Mouse (Mus musculus): ENCODE data around the gene Trim25. TPM values are rescaled to one million over a fixed set of nuclear protein-coding genes. Genes with fewer than 3 reads are reported as not detected.

The Trim25 gene
- polyA plus RNA-seq, 1 experiment from 2014 or later, result 14.9 TPM

DNA sequence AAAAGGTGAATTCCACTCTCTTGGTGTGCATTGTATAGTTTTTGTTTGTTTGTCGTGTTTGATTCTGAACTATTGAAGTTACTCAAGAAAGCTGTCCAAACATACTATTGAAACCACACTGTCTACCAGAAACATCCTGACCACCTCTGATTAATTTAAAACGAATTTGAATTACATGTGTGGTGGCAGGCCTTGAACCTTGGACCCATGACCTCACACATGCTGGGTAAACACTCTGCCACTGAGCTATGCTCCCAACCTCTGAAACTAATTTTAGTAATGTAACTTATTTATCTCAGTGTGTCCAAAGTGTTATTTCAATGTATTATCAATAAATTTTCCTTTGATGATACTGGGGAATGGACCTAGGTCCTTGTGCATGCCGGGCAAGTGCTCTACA, 8.4 kb downstream of the Trim25 start:
- 88% methylated on average over 3 of the region's 3 CpGs for WGBS (ENCODE audit: insufficient replicate concordance)
- ATAC-seq (replicated peaks; ENCODE audit: insufficient number of reproducible peaks, low FRiP score, low TSS enrichment), result no peak
- no peaks in the 10 kb centered on the region for H3K9me3 ChIP-seq (replicated peaks; ENCODE audit: control insufficient read depth, low read length)
- no peak overlapping the region for H3K27ac ChIP-seq (ENCODE audit: low read depth, low read length)
- H3K4me1 ChIP-seq (ENCODE audit: control insufficient read depth, insufficient read depth, low read length), result peaks cover 10% of the 10 kb centered on the region
- peaks cover 18% of the 10 kb centered on the region for H3K36me3 ChIP-seq (ENCODE audit: control insufficient read depth, insufficient read depth, low read length)
- H3K4me2 ChIP-seq, result no peak overlapping the region
- H3K9ac ChIP-seq (ENCODE audit: low read depth, low read length), result no peak overlapping the region
- H3K27me3 ChIP-seq (ENCODE audit: control insufficient read depth, insufficient read depth, low read length), result no peaks in the 10 kb centered on the region
- no peak overlapping the region for H3K4me3 ChIP-seq (ENCODE audit: low read depth, low read length)

DNA sequence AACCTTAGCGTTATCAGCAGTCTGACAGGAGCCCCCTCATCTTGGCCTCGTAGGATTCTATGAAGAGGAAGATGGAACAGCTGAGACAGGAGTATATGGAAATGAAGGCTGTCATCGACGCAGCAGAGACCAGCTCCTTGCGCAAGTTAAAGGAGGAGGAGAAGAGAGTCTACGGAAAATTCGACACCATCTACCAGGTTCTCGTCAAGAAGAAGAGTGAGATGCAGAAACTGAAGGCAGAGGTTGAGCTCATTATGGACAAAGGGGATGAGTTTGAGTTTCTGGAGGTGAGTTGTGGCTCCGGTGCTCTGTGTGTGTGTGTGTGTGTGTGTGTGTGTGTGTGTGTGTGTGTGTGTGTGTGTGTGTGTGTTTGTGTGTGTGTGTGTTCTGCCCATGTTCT, 9.9 kb downstream of the Trim25 start:
- Histone ChIP-seq H3K27me3 (ENCODE audit: control insufficient read depth, insufficient read depth, low read length) (no peaks in the 10 kb centered on the region), H3K9me3 (replicated peaks; ENCODE audit: control insufficient read depth, low read length) (no peaks in the 10 kb centered on the region), H3K27ac (ENCODE audit: low read depth, low read length) (no peak overlapping the region), H3K9ac (ENCODE audit: low read depth, low read length) (no peak overlapping the region), H3K4me1 (ENCODE audit: control insufficient read depth, insufficient read depth, low read length) (no peaks in the 10 kb centered on the region), H3K4me2 (no peak overlapping the region), H3K4me3 (ENCODE audit: low read depth, low read length) (no peak overlapping the region), H3K36me3 (ENCODE audit: control insufficient read depth, insufficient read depth, low read length) (peaks cover 20% of the 10 kb centered on the region)
- ATAC-seq (replicated peaks; ENCODE audit: insufficient number of reproducible peaks, low FRiP score, low TSS enrichment), result no peak
- 83% methylated on average over 9 of the region's 9 CpGs for WGBS (ENCODE audit: insufficient replicate concordance)

DNA sequence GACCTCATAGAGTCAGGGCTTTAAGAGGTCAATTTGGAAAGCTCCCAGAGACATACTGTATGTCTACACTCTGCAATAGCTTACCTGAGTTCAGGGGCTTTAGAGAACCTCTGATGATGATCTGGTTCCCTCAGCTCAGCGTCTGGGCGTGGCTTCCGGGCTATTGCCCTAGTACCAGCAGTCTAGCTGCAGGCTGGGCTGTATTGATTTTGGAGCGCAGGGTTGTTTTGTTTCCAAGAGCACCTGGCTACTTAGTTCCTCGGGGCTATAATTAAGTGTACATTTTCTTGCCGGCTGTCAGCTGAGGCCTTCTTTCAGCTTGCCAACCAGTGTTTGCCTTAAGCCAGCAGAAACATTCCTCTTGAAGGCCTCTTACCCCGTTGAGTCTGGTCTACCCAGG, 10.3 kb downstream of the Trim25 start:
- H3K36me3 ChIP-seq (ENCODE audit: control insufficient read depth, insufficient read depth, low read length), result peaks cover 20% of the 10 kb centered on the region
- no peak for ATAC-seq (replicated peaks; ENCODE audit: insufficient number of reproducible peaks, low FRiP score, low TSS enrichment)
- no peaks in the 10 kb centered on the region for H3K27me3 ChIP-seq (ENCODE audit: control insufficient read depth, insufficient read depth, low read length)
- H3K4me1 ChIP-seq (ENCODE audit: control insufficient read depth, insufficient read depth, low read length), result no peaks in the 10 kb centered on the region
- H3K4me3 ChIP-seq (ENCODE audit: low read depth, low read length), result no peak overlapping the region
- 90% methylated on average over 7 of the region's 7 CpGs for WGBS (ENCODE audit: insufficient replicate concordance)
- H3K9ac ChIP-seq (ENCODE audit: low read depth, low read length), result no peak overlapping the region
- H3K9me3 ChIP-seq (replicated peaks; ENCODE audit: control insufficient read depth, low read length), result no peaks in the 10 kb centered on the region
- no peak overlapping the region for H3K27ac ChIP-seq (ENCODE audit: low read depth, low read length)
- H3K4me2 ChIP-seq, result no peak overlapping the region

DNA sequence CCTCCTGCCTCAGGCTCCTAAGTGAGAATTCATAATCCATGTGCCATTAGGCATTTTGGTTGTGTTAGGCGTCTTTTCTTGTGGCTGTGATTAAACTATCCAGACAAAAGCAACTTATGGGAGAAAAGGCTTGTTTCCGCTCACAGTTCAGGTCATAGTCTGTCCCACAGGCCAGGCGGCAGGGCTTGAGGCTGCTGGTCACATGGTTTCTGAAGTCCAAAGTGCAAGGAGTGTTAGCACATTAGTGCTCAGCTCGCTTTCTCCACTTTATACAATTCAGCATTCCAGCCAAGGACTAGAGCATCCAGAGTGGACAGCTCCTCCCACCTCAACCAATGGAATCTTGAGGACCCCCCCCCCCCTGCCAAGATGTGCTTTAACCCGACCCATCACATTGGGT, 13.1 kb downstream of the Trim25 start:
- H3K4me1 ChIP-seq (ENCODE audit: control insufficient read depth, insufficient read depth, low read length), result no peaks in the 10 kb centered on the region
- H3K9ac ChIP-seq (ENCODE audit: low read depth, low read length), result no peak overlapping the region
- no peak overlapping the region for H3K4me3 ChIP-seq (ENCODE audit: low read depth, low read length)
- ATAC-seq (replicated peaks; ENCODE audit: insufficient number of reproducible peaks, low FRiP score, low TSS enrichment), result no peak
- H3K27ac ChIP-seq (ENCODE audit: low read depth, low read length), result no peak overlapping the region
- H3K4me2 ChIP-seq, result no peak overlapping the region
- no peaks in the 10 kb centered on the region for H3K27me3 ChIP-seq (ENCODE audit: control insufficient read depth, insufficient read depth, low read length)
- peaks cover 26% of the 10 kb centered on the region for H3K36me3 ChIP-seq (ENCODE audit: control insufficient read depth, insufficient read depth, low read length)
- H3K9me3 ChIP-seq (replicated peaks; ENCODE audit: control insufficient read depth, low read length), result no peaks in the 10 kb centered on the region
- WGBS (ENCODE audit: insufficient replicate concordance), result 86% methylated on average over 5 of the region's 5 CpGs

DNA sequence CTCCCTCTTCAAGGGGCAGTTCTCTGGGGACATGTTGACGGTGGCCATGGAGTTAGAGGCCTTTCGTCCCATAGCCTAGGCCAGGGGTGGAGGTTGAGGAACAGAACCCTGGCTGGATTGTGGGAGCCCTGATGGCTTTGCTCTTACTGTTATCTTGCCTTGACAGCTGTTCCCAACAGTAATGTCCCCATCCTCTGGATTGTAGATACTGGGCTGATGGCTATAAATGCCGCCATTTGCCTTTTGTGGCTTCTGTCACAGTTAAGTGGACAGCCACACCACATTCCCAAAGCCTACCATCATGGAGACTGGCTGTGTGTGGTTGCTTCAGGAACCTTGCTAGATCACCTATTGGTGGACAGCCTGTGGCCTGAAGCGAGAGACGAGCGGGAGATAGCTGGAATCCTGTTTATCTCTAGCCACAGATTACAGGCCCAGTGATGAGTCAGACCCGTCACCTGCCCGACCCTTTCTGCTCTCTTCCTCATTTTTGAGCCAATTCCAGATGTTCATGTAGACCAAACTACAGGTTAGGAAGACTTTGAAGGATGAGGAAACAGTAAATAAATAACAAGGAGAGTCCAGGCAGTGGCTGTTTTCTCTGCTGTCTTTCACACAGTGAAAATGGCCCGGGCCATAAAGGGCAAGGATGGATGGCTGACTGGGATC, 18.5 kb downstream of the Trim25 start:
- 65% methylated on average over 9 of the region's 9 CpGs for WGBS (ENCODE audit: insufficient replicate concordance)

DNA sequence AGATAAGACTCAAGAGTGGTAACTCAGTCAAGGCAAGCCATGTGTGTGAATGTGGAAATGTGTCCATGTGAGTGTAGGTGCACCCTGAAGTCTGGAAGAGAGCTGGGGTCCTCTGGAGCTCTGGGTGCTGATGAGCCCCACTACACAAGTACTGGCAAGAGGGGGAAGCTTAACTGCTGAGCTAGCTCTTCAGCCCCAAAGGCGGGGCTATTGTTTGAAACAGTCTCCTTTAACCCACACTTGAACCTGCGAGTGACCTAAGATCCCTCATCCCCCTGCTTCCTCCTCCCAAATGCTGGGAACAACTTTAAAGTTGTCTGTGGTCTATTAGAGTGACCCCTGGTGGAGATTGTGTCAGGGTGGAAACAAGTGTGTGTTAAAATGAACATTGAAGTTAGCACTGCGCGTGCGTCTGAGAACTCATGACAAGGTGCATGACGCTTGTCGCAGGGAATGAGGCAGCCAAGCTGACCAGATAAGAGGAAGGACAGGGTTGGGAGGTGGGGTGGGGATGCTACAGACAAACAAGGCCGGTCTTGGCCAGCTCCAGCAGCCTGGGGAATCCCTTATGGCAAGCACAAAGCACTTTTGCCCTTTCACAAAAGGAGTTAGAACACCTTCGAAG, 21.6 kb downstream of the Trim25 start:
- H3K36me3 ChIP-seq (ENCODE audit: control insufficient read depth, insufficient read depth, low read length), result peaks cover 6% of the 10 kb centered on the region
- no peak for ATAC-seq (replicated peaks; ENCODE audit: insufficient number of reproducible peaks, low FRiP score, low TSS enrichment)
- H3K9ac ChIP-seq (ENCODE audit: low read depth, low read length), result no peak overlapping the region
- H3K4me3 ChIP-seq (ENCODE audit: low read depth, low read length), result no peak overlapping the region
- WGBS (ENCODE audit: insufficient replicate concordance), result 62% methylated on average over 9 of the region's 9 CpGs
- no peaks in the 10 kb centered on the region for H3K27me3 ChIP-seq (ENCODE audit: control insufficient read depth, insufficient read depth, low read length)
- H3K27ac ChIP-seq (ENCODE audit: low read depth, low read length), result no peak overlapping the region
- no peak overlapping the region for H3K4me2 ChIP-seq
- no peaks in the 10 kb centered on the region for H3K9me3 ChIP-seq (replicated peaks; ENCODE audit: control insufficient read depth, low read length)
- peaks cover 18% of the 10 kb centered on the region for H3K4me1 ChIP-seq (ENCODE audit: control insufficient read depth, insufficient read depth, low read length)

More for the DNA sequence above, 18.5 kb downstream of the Trim25 start:
- H3K36me3 ChIP-seq (ENCODE audit: control insufficient read depth, insufficient read depth, low read length), result peaks cover 8% of the 10 kb centered on the region
- peaks cover 12% of the 10 kb centered on the region for H3K4me1 ChIP-seq (ENCODE audit: control insufficient read depth, insufficient read depth, low read length)
- no peaks in the 10 kb centered on the region for H3K9me3 ChIP-seq (replicated peaks; ENCODE audit: control insufficient read depth, low read length)
- H3K27me3 ChIP-seq (ENCODE audit: control insufficient read depth, insufficient read depth, low read length), result no peaks in the 10 kb centered on the region
- H3K4me2 ChIP-seq, result no peak overlapping the region
- H3K27ac ChIP-seq (ENCODE audit: low read depth, low read length), result no peak overlapping the region
- no peak overlapping the region for H3K4me3 ChIP-seq (ENCODE audit: low read depth, low read length)
- H3K9ac ChIP-seq (ENCODE audit: low read depth, low read length), result no peak overlapping the region
- ATAC-seq (replicated peaks; ENCODE audit: insufficient number of reproducible peaks, low FRiP score, low TSS enrichment), result no peak

DNA sequence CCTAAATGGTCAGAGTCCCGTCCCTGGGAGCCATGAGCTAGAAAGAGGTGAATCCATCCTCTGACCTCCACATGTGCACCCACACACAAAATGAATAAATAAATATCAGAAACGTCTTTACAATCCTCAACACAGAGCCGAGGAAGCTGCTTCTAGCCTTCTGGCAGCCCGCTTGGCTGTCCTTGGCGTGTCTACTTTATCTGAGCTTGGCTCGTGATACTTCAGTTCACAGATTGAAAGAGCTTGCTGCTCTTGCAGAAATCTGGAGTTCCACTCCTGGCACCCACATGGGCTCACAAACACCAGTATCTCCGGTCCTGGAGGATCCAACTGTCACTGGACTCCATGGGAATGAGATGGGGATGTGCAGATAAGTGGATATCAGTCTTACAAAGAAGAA, 22.5 kb downstream of the Trim25 start:
- WGBS (ENCODE audit: insufficient replicate concordance), result 56% methylated on average over 7 of the region's 7 CpGs
- no peaks in the 10 kb centered on the region for H3K27me3 ChIP-seq (ENCODE audit: control insufficient read depth, insufficient read depth, low read length)
- no peak overlapping the region for H3K9ac ChIP-seq (ENCODE audit: low read depth, low read length)
- no peaks in the 10 kb centered on the region for H3K36me3 ChIP-seq (ENCODE audit: control insufficient read depth, insufficient read depth, low read length)
- H3K4me3 ChIP-seq (ENCODE audit: low read depth, low read length), result no peak overlapping the region
- no peak overlapping the region for H3K4me2 ChIP-seq
- H3K4me1 ChIP-seq (ENCODE audit: control insufficient read depth, insufficient read depth, low read length), result peaks cover 18% of the 10 kb centered on the region
- H3K27ac ChIP-seq (ENCODE audit: low read depth, low read length), result no peak overlapping the region
- ATAC-seq (replicated peaks; ENCODE audit: insufficient number of reproducible peaks, low FRiP score, low TSS enrichment), result no peak
- no peaks in the 10 kb centered on the region for H3K9me3 ChIP-seq (replicated peaks; ENCODE audit: control insufficient read depth, low read length)

DNA sequence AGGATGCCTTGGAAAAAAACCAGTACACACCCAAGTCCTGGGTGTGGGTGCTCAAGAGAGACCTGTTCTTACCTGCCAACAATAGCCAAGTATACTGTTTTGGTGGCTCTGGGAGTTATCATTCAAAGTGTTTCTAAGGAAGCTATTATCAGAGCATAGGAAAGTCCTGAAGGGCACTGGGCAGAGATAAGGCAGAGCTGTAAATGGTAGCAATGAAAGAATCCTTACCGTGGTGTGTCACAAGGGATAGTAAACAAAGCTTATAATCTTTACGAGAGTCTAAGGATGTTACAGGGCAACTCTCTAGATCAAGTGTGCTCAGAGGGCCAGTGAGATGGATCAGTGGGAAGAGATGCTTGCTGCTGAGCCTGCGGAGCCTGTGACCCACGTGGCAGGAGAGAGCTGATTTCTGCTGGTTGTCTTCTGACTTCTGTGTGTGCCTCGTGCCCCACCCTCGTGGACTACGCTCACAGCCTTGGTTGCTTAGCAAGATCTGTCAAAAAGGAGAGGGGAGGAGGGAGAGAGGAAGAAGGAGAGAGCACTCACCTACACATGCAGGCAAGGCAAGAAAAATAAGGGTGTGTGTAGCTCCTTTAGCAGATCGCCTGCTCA, 23.1 kb downstream of the Trim25 start:
- Histone ChIP-seq H3K9ac (ENCODE audit: low read depth, low read length) (no peak overlapping the region), H3K27ac (ENCODE audit: low read depth, low read length) (no peak overlapping the region), H3K27me3 (ENCODE audit: control insufficient read depth, insufficient read depth, low read length) (no peaks in the 10 kb centered on the region), H3K4me3 (ENCODE audit: low read depth, low read length) (no peak overlapping the region), H3K4me1 (ENCODE audit: control insufficient read depth, insufficient read depth, low read length) (peaks cover 18% of the 10 kb centered on the region), H3K4me2 (no peak overlapping the region), H3K36me3 (ENCODE audit: control insufficient read depth, insufficient read depth, low read length) (no peaks in the 10 kb centered on the region), H3K9me3 (replicated peaks; ENCODE audit: control insufficient read depth, low read length) (no peaks in the 10 kb centered on the region)
- ATAC-seq (replicated peaks; ENCODE audit: insufficient number of reproducible peaks, low FRiP score, low TSS enrichment), result no peak
- 42% methylated on average over 8 of the region's 8 CpGs for WGBS (ENCODE audit: insufficient replicate concordance)
